Mouse (Mus musculus) cerebellum, postnatal 25 days (tissue): Measurements from ENCODE around the gene Tnfrsf23.
A peak's percentile ranks its signal among the peaks of the same experiment; 100 is the strongest.
"Not testable (repeated sequence)": the region's sequence is repeated elsewhere in the genome, so short reads cannot be mapped to it uniquely, and the experiment has no call there.

Experiments
- DNase-seq, 2 experiments: peaks; one replicate each; pipeline ENCODE4 v3.0.0; 2021; ENCODE audit warnings: mixed read lengths in 2 of 2

Tnfrsf23 gene

DNA sequence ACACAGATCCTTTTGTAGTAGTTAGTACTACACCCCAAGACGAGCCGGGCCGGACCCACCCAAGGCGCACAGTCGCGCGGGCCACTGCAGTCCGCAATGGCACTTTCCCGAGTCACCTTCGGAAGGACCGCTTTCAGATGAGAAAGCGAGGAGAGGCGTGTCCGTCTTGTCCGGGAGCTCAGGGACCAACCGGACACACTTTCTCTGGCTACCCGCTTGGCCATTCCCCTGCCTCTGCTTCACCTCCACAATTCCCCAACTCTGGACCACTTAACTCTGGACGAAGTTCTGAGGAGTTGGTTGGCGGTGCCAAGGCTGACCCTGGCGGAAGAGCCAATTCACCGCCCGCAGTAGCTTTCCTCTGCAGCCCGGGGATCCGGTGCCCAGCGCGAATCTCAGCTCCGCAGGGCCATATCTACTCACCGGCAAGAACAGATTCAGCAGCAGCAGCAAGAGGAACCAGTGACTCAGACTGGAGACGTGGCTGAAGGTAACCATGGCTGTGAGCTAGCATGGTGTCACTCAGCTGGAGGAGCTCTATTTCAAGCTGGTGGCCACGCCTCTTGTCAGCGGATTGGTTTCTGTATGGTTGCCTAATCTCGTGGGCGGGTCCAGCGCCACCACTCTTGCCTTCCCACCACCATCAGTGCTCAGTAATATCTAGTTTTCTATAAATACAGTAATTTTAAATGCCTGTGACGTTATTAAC is at the start of gene Tnfrsf23:
TSS of gene Tnfrsf23 (minus strand) at position 514 of the 709 bp plus-strand sequence.
- DNase-seq, result peak; percentile 24 to 54

DNA sequence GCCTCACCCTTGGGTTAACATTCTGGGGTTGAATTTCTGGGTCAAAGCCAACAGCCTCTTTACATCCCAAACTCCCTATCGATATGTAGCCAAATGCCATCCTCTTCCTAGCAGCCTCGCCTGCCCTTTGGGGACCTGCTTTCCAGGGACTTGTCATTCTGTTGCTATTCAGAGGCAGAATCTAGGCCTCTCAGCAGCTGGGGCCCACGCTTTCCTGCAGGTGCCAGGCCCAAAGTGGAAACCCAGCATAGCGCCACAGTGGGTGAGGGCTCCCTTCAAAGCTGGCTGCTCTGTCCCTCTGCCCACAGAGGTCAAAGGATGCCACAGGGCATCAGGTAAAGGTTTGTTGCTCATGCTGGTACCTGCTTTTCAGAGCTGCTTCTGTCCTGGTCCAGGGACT is 48.1 kb upstream of the Tnfrsf23 start:
- DNase-seq, result no peak

- DNase-seq, result no peak
Observed at GRCm38 (mm10) chr7:143729886-143730285, 44.2 kb upstream of the Tnfrsf23 start.

GRCm38 (mm10) chr7:143726396-143726795 is 40.7 kb upstream of the Tnfrsf23 start:
- DNase-seq, result no peak

GRCm38 (mm10) chr7:143723841-143724240 is 38.2 kb upstream of the Tnfrsf23 start:
- DNase-seq, result no peak

DNA sequence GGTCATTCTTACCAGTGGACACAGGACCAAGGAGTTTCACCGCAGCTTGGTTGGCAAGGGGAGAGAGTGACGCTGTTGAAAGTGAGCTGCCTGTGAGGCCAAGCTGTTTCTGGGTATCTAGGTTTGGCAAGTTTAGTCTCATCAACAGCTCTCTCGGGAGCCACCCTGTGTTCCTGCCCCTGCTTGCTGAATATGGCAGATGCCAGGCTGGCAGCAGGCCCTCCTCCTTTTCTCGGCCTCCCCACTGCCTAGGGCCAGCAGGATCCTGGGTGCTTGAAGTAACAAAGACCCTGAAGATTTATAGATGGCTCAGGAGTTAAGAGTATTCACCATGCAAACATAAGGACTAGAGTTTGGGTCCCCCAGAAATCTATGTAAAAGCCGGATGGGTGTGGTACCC is 37.0 kb upstream of the Tnfrsf23 start:
- DNase-seq, result no peak

GRCm38 (mm10) chr7:143717811-143718210 is 32.1 kb upstream of the Tnfrsf23 start:
- DNase-seq, result no peak

DNA sequence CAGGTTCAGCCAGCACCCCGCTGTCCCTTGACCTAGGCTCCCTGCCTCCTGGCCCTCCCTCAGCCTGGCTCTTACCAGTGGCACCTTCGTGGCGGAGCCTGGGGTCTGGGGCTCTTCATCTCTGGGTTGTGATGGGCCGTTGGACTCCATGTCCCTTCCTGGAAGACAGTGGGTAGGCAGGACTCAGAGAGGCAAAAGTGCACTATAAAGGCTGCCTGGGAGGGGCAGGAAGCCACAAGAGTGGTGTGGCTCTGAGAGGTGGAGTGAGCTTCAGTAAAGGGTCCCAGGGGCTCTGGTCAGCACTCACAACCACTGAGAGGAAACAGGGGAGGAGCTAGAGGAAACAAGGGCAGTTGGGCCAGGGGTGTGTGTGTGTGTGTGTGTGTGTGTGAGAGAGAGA is 27.7 kb upstream of the Tnfrsf23 start:
- DNase-seq, result no peak

DNA sequence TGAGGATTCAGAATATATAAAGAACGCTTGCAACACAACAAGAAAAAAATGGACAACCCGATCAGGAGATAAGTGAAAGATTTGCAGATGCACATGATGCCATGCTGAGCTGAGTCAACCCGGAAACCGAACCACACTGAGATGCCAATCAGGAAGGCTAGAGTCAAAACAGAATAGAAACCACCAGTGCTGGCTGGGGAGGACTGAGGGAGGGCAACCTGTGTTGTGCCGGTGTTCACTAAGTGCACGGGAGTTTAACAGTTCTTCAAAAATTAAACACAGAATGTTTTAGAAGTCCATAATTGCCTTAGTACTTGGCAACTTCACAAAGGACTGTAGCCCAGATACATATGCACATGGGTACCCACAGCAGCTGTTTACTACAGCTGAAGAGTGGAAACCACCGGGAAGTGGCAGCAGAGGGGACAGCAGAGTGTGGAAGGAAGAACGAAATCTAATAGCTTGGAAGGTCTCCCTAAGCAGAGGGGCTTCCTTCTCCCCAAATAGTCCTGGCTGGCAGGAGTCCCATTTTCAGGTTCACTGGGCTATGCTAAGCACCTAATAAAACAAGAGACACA is 27.2 kb upstream of the Tnfrsf23 start:
- no peak for DNase-seq

- DNase-seq, result no peak
Observed at GRCm38 (mm10) chr7:143712023-143712422, 26.4 kb upstream of the Tnfrsf23 start.

- no peak for DNase-seq
Observed at GRCm38 (mm10) chr7:143711381-143711780, 25.7 kb upstream of the Tnfrsf23 start.

DNA sequence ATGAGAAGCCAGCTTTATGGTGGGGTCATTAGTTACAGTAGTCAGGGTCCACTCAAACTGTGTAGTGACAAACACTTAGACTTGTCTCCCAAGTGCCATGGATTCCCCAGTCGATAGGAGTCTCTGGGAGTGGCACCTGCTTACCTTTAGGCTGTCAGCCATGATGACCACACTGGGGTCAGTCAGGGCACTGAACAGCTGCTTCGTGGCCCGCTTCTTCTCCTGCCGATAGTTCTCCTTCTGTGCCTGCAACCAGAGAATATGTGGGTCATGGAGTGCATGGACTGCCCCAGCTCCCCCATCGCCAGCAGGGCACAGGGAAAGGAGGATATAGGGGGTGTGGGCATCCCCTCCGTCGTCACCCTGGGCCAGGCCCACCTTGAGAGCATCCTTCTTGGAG is 23.7 kb upstream of the Tnfrsf23 start:
- DNase-seq, result no peak

- peak; percentile 89 to 94 for DNase-seq
Observed at GRCm38 (mm10) chr7:143706697-143707438, 21.2 kb upstream of the Tnfrsf23 start.

DNA sequence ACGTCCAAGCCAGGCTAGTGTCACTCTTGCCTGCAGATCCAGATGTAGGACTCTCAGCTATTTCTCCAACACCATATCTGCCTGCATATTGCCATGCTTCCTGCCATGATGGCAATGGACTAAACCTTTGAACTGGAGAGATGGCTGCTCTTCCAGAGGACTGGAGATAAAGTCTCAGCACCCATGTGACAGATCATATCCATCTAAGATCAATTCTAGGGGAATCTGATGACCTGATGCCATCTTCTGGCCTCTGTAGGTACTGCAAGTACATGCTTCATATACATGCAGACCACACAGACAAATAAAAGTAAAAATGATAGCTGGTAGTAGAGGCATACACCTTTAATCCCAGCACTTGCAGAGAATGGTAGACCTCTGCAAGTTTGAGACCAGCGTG is 10.5 kb upstream of the Tnfrsf23 start:
- DNase-seq, result peak in 1 of 2 experiments; percentile 26

GRCm38 (mm10) chr7:143694550-143694949 is 8.9 kb upstream of the Tnfrsf23 start:
- peak in 1 of 2 experiments; percentile 2 for DNase-seq

- no peak for DNase-seq
Observed at GRCm38 (mm10) chr7:143692746-143693510, 7.3 kb upstream of the Tnfrsf23 start.

- DNase-seq, result no peak
Observed at GRCm38 (mm10) chr7:143691909-143692308, 6.2 kb upstream of the Tnfrsf23 start.

- DNase-seq, result no peak
Observed at GRCm38 (mm10) chr7:143691181-143691580, 5.5 kb upstream of the Tnfrsf23 start.

GRCm38 (mm10) chr7:143689946-143690345 is 4.3 kb upstream of the Tnfrsf23 start:
- no peak for DNase-seq

DNA sequence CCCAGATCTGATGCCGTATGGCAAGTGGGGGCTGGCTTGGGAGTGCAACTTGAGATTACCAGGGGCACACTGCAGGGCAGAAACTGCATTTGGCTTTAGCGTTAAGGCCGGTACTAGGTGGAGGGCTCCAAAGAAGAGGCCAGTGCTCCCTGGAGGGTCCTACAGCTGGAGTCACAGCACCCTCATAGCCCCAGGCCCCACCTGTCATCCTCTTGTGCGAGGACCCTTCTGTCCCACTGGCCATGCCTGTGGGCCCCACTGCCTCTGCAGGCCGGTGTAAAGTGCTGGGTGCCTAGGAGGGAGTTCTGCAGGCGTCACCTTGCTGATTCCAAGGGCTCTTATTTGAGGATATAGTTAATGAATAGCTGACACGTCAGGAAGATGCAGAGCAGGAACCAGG is 3.8 kb upstream of the Tnfrsf23 start:
- no peak for DNase-seq

- not testable (repeated sequence) for DNase-seq
Observed at GRCm38 (mm10) chr7:143686676-143687075, 1.0 kb upstream of the Tnfrsf23 start.

GRCm38 (mm10) chr7:143686191-143686590 is 519 bp upstream of the Tnfrsf23 start:
- not testable (repeated sequence) for DNase-seq

DNA sequence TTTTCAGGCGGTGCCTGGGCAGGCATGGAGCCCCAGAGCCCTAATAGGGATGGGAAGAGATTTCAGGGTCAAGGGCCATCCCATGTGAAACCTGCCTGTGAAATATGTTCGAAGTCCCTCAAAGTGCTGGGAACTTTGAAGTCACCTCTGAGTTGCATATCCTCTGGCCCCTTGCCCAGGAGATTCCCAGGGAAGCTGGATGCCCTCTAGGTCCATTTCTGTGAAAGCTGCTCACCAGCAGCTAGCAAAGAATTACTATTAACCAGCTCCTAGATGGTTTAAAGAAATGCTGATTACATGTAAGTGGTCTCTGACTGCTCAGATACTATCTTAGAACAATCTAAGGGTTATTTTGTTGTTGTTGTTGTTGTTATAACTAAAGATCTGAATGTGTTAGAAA is 1.1 kb downstream of the Tnfrsf23 start:
- DNase-seq, result not testable (repeated sequence)
